Mouse (Mus musculus) kidney, postnatal 25 days (tissue): Measurements from ENCODE around the gene Cphx3.
"Not testable (repeated sequence)": the region's sequence is repeated elsewhere in the genome, so short reads cannot be mapped to it uniquely, and the experiment has no call there.

ENCODE experiments used
- DNase-seq, 2 experiments: peaks; one replicate each; pipeline ENCODE4 v3.0.0; 2021; ENCODE audit warnings: mixed read lengths in 2 of 2

Cphx3 gene

DNA sequence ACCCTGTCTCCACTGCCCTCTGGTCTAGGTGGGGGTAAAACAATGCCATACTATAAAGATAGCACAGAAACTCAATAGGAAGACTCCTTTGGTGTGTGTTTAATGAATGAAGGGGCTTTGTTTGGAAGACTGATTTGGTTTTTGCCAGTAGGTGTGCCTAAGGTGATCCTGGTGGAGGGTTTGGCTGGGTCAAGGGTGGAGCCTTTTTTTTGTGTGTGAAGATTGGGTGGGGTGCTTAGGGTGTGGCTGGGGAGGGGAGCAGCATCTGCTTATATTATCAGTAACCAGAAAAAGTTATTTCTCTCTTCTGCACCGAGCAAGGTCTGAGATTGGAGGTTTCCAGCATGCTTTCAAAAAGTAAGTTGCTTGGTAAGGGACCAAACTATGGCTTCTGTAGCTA lies at the start of gene Cphx3:
TSS of gene Cphx3 (plus strand) at position 301 of the 400 bp plus-strand sequence.
- not testable (repeated sequence) for DNase-seq

DNA sequence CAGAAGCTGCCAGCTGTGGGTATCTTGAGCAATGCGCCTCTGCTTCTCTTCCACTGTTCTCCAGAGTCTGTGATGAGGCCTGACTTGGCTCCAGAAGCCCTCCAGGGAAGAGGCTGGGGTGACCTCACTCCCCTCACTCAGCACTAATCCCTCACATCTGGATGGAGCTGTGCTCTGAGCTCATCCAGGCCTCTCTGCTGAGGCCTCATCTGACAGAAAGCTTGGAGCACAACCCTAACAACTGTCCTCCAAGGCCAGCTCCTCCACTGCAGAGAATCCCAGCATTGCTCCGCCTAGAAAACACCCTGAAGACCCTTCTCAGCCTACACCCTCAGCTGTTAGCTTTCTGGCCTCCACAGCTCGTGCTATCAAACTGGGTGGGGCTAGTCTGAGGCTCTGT lies 47.7 kb upstream of the Cphx3 start:
- not testable (repeated sequence) for DNase-seq

DNA sequence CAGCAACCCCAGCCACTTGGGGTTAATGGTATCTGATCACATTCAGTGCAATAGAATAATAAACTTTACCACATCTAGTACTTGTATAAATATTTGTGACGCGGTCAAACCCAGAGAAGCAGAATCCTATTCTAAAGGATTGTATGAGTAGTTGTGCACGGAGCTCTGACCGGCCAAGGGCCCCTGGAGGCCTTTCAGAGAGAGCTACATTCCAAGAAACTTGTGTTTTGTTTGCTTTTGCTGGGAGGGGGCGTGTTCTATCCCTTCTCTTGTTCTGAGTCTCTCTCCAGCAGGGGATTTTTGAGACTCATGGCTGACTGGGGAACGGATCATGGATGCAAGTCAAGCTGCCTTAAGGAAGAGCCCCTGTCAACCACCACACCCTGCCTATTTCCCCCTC lies 46.7 kb upstream of the Cphx3 start:
- DNase-seq, result not testable (repeated sequence)

DNA sequence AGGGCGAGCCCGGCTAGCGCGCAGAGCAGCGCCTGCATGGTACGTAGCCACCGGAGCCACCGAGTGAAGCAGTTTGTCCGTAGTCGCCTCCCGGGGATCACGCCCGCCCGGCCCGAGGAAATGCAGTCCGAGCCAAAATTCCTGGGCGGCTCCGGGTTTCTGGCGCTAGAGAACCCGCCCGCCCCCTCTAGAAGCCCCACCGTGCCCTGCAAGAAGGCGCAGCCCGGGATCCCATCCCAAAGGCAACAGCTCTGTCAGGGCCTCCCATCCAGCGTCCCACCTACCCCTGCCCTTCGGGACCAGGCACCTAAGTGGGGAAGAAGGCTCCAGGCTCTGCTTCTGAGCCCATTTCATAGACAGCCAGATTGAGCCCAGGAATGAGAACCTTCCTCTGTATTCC lies 39.5 kb upstream of the Cphx3 start, which contains the start of gene Gm9780:
TSS of gene Gm9780 (minus strand) at position 101 of the 400 bp plus-strand sequence.
- DNase-seq, result not testable (repeated sequence)

DNA sequence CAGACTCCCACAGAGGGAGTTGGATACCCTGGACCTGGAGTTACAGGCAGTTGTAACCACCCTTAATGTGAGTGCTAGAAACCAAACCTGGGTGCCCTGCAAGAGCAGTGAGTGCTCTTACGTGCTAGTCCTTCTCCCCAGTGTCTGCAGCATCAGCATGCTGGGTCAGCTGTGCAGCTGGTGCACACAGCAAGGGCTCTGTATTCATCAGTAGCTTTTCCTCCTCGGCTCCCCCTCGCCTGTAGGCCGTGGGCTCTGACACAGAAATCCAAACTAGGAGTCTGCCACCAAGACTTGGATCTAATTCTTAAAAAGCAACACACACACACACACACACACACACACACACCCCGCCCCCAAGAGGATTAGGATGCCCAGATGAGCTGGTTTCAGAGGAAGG lies 37.1 kb upstream of the Cphx3 start:
- DNase-seq, result not testable (repeated sequence)

DNA sequence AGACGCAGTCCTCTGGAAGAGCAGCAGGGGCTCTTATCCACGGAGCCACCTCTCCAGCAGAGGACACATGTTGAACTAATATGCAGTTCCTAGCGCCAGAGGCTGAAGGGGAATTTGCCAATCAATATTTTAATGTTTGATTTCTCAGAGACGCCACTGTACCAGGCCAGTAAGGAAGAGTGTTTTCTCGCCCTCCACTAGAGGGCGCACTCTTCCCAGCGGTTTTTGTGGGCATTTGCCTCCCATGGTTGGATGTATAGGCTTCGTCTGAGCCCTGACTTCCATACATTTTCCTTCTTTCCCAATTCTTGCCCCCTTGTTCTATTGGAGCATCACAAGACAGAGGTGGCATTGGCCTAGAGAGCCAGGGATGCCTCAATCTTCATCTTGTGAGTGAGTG lies 35.1 kb upstream of the Cphx3 start:
- DNase-seq, result not testable (repeated sequence)

DNA sequence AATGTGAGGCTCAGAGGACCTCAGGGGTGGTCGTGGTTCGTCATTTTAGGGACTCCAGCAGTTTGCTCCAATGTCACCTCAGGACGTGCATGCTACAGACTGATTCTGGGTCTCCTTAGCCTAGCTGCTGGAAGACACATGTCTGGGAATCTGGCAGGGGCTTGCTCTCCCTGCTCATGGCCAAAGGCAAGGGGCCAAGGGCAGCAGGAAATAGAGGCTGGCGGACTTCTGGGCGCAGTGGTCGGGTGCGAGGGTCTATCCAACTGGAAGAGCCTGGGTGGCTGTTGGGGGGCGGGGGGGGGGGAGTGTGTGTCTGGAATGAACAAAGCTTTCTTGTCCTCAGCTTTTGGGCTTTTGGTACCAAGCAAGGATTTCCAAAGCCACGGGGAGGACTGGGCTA lies 33.3 kb upstream of the Cphx3 start:
- not testable (repeated sequence) for DNase-seq

DNA sequence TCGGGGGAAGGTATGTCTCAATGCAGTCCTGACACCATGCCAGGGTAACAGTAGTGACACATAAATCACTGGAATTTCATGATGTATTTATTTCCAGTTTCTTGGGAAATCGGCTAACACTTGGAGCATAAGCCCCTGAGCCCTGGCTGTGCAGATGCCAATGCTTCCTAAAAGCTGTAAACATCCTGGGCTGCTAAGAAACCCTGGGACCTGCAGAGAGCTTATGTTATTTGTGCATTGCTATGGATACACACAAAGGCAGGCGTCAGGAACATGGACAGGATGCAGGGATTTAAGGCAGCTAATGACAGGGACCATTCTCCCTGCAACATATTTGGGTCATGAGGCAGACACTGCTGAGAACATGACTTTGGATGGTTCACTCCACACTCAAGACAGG lies 23.9 kb upstream of the Cphx3 start:
- not testable (repeated sequence) for DNase-seq

DNA sequence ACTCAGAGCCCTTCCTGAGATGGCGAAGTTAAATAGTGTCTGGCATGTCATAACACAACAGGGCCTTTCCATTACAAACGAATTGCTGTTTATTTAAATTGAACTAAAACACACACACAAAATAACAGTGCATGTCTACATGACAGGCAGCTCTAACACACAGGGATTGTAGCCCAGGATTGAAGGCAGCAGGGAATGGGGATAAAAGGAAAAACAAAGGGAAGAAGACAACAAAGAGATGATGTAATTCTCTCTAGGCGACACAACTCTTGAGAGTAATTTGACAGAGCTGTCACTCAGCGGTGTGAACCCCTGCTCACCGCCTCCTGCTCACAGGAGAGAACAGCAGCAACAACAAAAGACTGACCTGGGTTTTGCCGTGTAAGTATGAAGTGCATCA lies 22.7 kb upstream of the Cphx3 start:
- DNase-seq, result not testable (repeated sequence)

DNA sequence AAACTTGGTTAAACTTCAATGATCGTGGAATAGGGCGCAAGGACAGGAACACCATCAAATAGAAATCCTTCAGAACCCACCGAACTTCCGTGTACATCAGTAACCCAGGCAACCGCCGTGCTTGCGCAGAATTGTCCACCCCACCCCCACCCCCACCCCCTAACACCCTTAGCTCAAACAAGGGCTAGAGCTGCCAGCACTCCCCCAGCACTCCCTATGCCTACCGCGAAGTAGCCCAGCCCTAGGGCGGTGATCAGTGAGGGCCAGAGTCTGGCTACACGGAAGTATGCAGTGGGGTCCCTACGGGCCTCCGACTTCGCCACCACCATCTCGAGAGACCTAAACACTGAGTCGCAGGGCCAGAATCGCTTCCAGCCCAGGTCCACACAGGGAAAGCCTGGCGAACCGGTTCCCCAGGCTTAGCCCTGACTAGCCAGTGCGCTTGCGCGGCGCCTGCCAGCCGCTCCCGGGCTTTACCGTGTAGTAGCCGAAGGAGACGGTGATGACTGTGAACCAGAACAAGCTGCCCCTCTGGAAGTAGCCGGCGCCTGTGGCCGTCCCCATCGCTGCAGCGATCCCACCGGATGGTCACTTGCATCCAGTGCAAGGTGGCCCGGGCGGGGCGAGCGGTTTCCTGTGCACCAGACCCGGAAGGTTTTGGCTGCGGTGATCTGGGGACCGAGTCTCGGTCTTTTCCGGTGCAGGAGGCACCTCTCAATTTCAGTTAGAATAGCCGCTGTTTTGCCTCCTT lies 15.3 kb upstream of the Cphx3 start:
- DNase-seq, result not testable (repeated sequence)

DNA sequence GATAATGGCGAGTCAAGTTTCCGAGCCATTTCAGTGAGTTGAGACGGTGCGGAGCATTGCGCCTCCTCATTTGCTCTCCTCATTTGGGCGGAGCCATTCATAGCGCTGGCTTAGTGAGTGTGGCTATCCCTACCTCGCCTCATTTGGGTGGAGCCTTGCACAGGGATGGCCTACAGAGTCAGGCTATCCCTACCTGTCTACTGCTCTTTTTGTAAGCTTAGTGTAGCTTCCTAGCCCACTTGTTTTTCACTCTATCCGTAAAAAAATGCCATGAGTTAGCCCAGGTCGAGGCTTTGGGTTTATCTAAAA lies 14.8 kb upstream of the Cphx3 start, which contains the start of gene Tmem254c:
TSS of gene Tmem254c (minus strand) at position 31 of the 309 bp plus-strand sequence.
- not testable (repeated sequence) for DNase-seq

DNA sequence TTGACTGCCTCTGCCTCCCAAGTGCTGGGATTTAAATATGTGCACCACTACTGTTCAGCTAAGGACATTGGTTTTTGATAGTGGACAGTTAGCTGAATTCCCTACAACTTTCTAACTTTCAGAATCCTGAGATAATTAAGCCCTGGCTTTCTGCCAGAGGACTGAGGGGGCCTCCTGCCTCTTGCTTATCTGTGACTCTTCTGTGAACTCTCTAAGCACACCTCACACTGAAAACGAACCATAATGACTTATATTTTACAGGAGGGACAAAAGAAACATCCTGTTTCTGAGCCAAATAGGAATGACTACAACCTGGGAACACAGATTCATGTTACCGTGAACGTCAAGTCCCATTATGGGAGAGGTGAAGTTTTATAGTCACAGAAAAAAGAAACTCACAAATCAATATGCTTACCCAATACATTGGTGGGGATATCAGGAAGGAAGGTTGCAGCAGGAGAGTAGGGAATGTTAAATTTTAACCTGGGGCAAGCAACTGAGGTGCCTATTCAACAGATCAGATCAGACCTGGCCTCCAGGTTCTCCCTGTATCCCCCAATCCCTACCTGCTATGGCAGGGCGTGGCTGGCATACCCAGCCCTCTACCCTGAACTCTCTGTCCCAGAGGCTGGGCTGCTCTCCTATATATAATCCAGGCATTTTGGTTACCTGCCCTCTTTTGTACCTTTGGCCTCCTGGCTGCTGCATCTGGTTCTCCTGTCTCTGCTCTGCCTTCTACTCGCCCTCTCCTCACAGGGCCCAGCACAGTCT lies 5.3 kb upstream of the Cphx3 start:
- not testable (repeated sequence) for DNase-seq

DNA sequence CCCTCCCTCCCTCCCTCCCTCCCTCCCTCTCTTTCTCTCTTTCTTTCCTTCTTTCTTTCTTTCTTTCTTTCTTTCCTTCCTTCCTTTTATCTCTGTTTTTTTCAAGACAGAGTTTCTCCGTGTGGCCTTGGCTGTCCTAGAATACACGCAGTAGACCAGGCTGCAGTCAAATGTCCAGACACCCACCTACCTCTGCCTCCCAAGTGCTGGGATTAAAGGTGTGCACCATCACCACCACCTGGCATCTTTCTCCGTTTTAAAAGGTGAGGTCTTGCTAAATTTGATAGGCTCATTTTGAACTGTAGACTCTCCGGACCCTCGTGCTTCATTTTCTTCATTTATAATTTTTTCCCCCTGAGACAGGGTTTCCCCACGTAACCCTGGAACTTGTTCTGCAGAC lies 881 bp upstream of the Cphx3 start, which contains the start of gene Cphx2:
TSS of gene Cphx2 (plus strand) at position 301 of the 400 bp plus-strand sequence.
- not testable (repeated sequence) for DNase-seq

DNA sequence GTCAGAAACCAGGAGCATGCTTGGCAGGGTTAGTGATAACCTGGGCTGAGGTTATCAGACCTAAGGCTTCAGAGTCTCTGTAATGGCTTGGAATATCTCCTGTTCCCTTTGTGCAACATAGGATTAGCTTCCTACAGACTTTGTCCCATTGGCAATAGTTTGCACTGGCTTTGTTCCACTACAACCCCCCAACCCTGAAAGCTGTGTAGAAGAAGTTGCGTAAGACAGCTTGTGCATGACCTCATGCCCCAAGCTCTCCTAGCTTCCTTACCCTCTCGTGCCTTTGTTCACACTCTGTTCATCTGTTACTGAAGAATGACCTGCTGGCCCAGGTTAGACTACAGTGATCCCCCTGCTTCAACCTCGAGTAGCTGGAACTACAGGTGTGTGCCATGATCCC lies 15.5 kb downstream of the Cphx3 start:
- not testable (repeated sequence) for DNase-seq

DNA sequence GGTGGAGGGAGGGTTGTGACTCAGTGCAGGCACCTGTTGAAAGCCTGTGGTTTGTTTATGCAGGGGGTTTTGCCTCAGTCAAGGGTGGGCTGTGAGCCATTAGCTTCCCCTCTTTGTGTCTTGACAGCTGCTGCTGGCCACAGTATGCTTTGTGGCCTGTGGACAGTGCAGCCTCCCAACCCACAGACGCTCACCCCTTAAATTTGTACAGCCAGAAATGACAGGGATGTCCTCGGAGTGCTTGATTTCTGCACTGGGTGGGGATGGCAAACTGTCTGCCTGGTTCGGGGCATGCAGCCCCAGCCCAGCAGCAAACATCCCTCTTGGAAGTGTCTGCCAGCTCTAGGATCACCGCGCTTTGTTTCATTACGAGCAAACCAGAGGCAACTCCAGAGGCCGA lies 36.1 kb downstream of the Cphx3 start, which contains the start of gene Duxbl2:
TSS of gene Duxbl2 (plus strand) at position 200 of the 400 bp plus-strand sequence.
- not testable (repeated sequence) for DNase-seq

DNA sequence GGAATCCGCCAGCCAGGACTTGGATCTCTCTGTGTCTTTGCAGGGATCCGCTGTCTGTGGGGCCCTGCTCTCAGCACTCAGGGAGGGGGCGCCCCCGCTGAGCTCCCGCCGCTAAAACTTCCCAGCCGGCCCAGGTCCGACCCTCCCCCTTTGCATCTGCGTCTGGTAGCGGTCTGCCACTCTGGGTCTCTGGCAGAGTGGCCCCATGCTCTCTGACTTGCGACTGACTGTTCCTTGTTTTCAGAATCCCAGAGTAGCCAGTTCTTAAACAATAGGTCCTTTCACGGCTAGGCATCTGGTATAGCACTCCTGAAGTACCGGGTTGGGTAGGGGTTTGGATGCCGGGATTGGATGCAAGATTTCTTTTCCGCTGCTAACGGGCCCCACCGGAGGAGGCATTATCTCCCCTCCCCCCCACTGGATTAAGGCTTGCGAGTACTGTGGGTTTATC lies 36.5 kb downstream of the Cphx3 start:
- DNase-seq, result not testable (repeated sequence)

DNA sequence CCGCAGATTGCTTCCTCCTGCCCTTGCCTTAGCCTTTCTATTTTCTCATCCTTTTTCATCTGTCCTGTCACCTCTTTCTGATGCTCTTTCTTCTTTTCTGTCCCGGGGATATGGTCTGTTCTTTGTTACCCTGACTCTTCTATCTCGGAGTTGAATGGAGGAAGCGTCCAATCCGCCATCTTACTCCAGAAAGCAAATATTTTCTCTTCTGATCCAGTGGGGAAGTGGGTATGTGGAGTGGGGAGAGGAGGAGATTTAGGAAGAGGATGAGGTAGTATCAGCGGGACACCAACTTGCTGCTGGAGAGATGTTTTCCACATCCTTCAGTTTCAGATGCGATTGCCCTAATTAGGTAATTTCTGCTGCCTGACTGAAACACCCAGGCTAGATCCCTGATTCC lies 37.0 kb downstream of the Cphx3 start:
- DNase-seq, result not testable (repeated sequence)

DNA sequence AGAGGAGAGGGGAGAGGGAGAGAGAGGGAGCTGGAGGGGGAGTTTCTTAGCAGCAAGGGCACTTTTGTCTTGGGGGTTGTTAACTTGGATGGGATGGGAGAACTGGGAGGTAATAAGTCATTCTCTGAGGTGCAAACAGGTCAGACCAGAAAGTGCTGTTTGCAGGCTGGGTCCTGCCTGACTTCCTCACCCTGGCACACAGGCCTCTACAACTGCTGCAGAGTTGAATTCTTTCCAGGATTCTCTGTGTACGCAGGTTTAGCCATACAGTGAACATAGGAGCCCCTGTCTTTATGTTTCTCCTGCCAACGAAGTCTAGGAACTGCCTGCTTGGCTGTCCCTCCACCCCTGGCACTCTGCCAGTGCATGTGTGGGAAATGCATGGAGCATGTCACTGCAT lies 65.0 kb downstream of the Cphx3 start:
- not testable (repeated sequence) for DNase-seq

DNA sequence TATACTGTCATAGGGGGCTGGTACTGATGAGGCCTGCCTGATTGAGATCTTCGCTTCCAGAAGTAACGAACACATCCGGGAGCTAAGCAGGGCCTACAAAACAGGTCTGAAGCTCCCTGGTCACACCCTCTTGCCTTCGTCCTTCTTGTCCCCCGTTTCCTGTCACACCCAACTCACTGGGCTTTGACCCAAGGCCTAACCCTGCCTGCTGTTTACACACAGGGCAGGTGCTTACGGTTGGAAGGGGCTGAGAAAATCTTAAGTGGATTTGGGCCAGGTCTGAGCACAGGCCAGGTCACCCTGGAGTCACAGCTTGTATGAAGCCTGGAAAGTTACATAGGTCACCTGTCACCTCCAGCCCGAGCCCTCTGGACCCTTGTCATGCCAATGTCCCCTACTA lies 73.9 kb downstream of the Cphx3 start:
- DNase-seq, result not testable (repeated sequence)

DNA sequence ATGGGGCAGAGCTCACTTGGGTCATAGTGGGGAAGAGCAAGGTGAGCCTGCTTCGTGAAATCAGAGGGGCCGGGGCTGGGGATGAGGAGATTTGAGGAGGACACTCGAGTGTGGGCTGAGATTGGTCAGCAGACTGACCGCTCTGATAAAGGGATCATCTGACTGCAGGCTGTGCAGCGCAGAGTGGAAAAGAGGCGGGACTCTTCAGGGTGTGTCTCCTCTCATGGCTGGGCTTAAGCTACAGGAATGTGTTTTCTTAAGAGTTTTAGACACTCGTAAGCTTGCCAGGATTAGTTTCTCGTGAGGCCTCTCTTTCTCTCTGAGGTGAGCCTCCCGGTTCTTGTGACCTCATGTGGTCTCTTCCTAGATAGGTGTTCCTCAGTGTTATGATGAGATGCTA lies 79.1 kb downstream of the Cphx3 start:
- DNase-seq, result not testable (repeated sequence)

DNA sequence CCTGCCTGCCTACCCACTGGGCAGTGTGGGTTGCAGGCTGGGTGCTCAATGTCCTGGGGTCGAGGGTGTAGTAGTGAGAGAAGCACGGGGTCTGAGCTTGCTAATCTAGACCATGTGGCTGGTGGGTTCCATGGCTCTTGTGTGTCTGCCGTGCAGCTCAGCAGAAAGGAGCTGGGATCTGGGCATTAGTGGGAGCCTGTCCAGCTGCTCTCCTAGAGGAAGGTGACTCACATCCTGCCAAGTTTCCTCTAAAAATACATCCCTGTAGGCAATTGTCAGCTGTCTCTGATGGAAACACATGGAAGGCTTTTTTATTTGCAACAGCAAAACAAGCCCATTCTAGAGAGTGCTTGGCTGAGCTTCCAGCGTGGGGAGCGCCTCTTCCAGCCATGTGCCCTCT lies 80.3 kb downstream of the Cphx3 start:
- DNase-seq, result not testable (repeated sequence)

DNA sequence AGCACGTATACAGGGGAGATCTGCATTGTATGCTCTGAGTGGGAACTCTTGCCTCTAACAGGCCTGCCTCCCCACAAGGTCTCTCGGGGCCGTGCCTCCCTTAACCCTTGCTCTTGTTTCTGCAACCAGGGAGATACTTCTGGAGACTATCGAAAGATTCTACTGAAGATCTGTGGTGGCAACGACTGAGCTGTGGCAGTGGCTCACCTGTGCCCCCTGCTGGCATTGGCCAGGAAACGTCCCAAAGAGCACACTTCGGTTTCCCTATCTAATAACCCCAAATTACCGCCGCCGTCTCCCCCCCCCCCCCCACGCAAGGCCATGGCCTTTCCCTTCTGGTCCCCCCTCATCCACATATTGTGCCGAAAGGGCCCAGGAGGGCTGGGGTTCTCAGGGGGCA lies 83.2 kb downstream of the Cphx3 start:
- DNase-seq, result not testable (repeated sequence)

DNA sequence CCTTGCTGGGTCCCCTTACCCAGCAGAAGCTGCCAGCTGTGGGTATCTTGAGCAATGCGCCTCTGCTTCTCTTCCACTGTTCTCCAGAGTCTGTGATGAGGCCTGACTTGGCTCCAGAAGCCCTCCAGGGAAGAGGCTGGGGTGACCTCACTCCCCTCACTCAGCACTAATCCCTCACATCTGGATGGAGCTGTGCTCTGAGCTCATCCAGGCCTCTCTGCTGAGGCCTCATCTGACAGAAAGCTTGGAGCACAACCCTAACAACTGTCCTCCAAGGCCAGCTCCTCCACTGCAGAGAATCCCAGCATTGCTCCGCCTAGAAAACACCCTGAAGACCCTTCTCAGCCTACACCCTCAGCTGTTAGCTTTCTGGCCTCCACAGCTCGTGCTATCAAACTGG lies 91.9 kb downstream of the Cphx3 start:
- DNase-seq, result not testable (repeated sequence)

DNA sequence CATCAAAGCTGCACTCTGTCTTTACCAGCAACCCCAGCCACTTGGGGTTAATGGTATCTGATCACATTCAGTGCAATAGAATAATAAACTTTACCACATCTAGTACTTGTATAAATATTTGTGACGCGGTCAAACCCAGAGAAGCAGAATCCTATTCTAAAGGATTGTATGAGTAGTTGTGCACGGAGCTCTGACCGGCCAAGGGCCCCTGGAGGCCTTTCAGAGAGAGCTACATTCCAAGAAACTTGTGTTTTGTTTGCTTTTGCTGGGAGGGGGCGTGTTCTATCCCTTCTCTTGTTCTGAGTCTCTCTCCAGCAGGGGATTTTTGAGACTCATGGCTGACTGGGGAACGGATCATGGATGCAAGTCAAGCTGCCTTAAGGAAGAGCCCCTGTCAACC lies 92.9 kb downstream of the Cphx3 start:
- not testable (repeated sequence) for DNase-seq
